In genomic region chr1:24347621-24348160, GRCm38 (mm10) we compare ENCODE assay signal across 15 mouse cellular contexts.
"Had no signal": no experiment of that assay in that cellular context is flagged by ENCODE, and none has a peak within 500 bp of the region (broad histone marks: within the 10 kb centered on the region; RNA-seq: fewer than 3 reads in every experiment).

No protein-coding gene starts in this region.

- DNase-seq: layer of hippocampus, postnatal 36 days; liver, embryonic 13.5 days; lung, adult 2 months; right cerebral cortex, postnatal 25 days; spleen, adult 18-20 months; thymus, postnatal 25 days had no signal

- H3K9me3 ChIP-seq: intestine, embryonic 15.5 days; liver, embryonic 13.5 days; midbrain, embryonic 12.5 days; neural tube, embryonic 13.5 days; stomach, embryonic 15.5 days had no signal

- H3K27ac ChIP-seq: intestine, embryonic 15.5 days; kidney, postnatal 0 days; left cerebral cortex, adult 2 months; liver, embryonic 13.5 days; macrophage; midbrain, embryonic 12.5 days; neural tube, embryonic 13.5 days; stomach, embryonic 15.5 days had no signal

- H3K4me1 ChIP-seq: intestine, embryonic 15.5 days; liver, embryonic 13.5 days; midbrain, embryonic 12.5 days; stomach, embryonic 15.5 days had no signal

- ATAC-seq: intestine, embryonic 15.5 days; midbrain, embryonic 16.5 days had no signal

- H3K4me2 ChIP-seq: intestine, embryonic 15.5 days; liver, embryonic 13.5 days; midbrain, embryonic 12.5 days; neural tube, embryonic 13.5 days; stomach, embryonic 15.5 days had no signal

- H3K27me3 ChIP-seq: intestine, embryonic 15.5 days; liver, embryonic 13.5 days; midbrain, embryonic 12.5 days; neural tube, embryonic 13.5 days; stomach, embryonic 15.5 days had no signal

- H3K4me3 ChIP-seq: intestine, embryonic 15.5 days; left cerebral cortex, adult 2 months; liver, embryonic 13.5 days; midbrain, embryonic 12.5 days; myocyte; neural tube, embryonic 13.5 days; stomach, embryonic 15.5 days had no signal

- H3K9ac ChIP-seq: intestine, embryonic 15.5 days; liver, embryonic 13.5 days; midbrain, embryonic 12.5 days; neural tube, embryonic 13.5 days; stomach, embryonic 15.5 days had no signal

- H3K36me3 ChIP-seq: intestine, embryonic 15.5 days; liver, embryonic 13.5 days; midbrain, embryonic 12.5 days; neural tube, embryonic 13.5 days; stomach, embryonic 15.5 days had no signal
